8 mouse cellular contexts compared by ENCODE assay signal in genomic region chr11:19007541-19008424, GRCm38 (mm10). TPM values are rescaled to one million over a fixed set of nuclear protein-coding genes. Genes with fewer than 3 reads are reported as not detected.
DNase-seq lines count a peak whose midpoint lies in the region; ATAC-seq and TF ChIP-seq lines count a peak whose summit lies in the region.

No protein-coding gene starts in this region.

- no peak overlapping the region for H3K9ac ChIP-seq in forebrain, postnatal 0 days
- H3K9ac ChIP-seq in intestine, embryonic 15.5 days: peak overlapping the region; percentile 62

- no peak; the same call in 1 of the 2 replicates for ATAC-seq in forebrain, postnatal 0 days
- ATAC-seq in intestine, embryonic 15.5 days: 0 out of 2 replicates have a peak, but pooled peaks have one; percentile 18
- ATAC-seq in megakaryocyte-erythroid progenitor cell, adult 5-6 weeks (replicated peaks; ENCODE audit: low FRiP score, low TSS enrichment, poor library complexity, severe bottlenecking): peak; percentile 73
- ATAC-seq in erythroid progenitor cell, adult 5-6 weeks (replicated peaks; ENCODE audit: low FRiP score, poor library complexity, severe bottlenecking): no peak

- H3K9me3 ChIP-seq in forebrain, postnatal 0 days (ENCODE audit: low read length): no peaks in the 10 kb centered on the region
- no peaks in the 10 kb centered on the region for H3K9me3 ChIP-seq in intestine, embryonic 15.5 days

- no peak overlapping the region for H3K27ac ChIP-seq in forebrain, postnatal 0 days (ENCODE audit: low read depth, low read length)
- H3K27ac ChIP-seq in intestine, embryonic 15.5 days: peak overlapping the region; percentile 89

- no peaks in the 10 kb centered on the region for H3K4me1 ChIP-seq in forebrain, postnatal 0 days (ENCODE audit: insufficient read depth)
- peaks cover 9% of the 10 kb centered on the region; the same call in 1 of the 2 replicates for H3K4me1 ChIP-seq in intestine, embryonic 15.5 days (replicated peaks)

- H3K36me3 ChIP-seq in forebrain, postnatal 0 days (ENCODE audit: insufficient read depth): no peaks in the 10 kb centered on the region
- H3K36me3 ChIP-seq in intestine, embryonic 15.5 days: no peaks in the 10 kb centered on the region

- H3K27me3 ChIP-seq in forebrain, postnatal 0 days (ENCODE audit: insufficient read depth, low read length): peaks cover 14% of the 10 kb centered on the region
- H3K27me3 ChIP-seq in intestine, embryonic 15.5 days (replicated peaks): no peaks in the 10 kb centered on the region

- peak; percentile 71 for DNase-seq in ZHBTc4 (ENCODE audit: low read depth, low spot score)
- peak; percentile 82 for DNase-seq in cerebellum, adult 11-12 months
- no peak for DNase-seq in forebrain, postnatal 0 days
- no peak for DNase-seq in c-Kit-positive CD71-positive TER-119-positive erythroid progenitor cells, embryonic 14.5 days (ENCODE audit: low spot score)
- DNase-seq in natural killer cell, adult 2 months (ENCODE audit: low spot score in 2 of 2): no peak

- WGBS in forebrain, postnatal 0 days: 30% methylated on average over 45 of the region's 45 CpGs
- 32% methylated on average over 45 of the region's 45 CpGs for WGBS in intestine, embryonic 15.5 days

- H3K4me2 ChIP-seq in forebrain, postnatal 0 days (ENCODE audit: low read depth): peak overlapping the region; percentile 38
- peak overlapping the region; percentile 80 for H3K4me2 ChIP-seq in intestine, embryonic 15.5 days (replicated peaks)

- peak; percentile 29; the same call in 1 of the 2 replicates for TF ChIP-seq CTCF in forebrain, postnatal 0 days (IDR thresholded peaks at IDR 0.05; ENCODE audit: low read depth)

- peak overlapping the region; percentile 18 for H3K4me3 ChIP-seq in forebrain, postnatal 0 days (ENCODE audit: low read depth, low read length)
- peak overlapping the region; percentile 39 for H3K4me3 ChIP-seq in intestine, embryonic 15.5 days (replicated peaks)

RNA-seq across cellular contexts. Expression of gene Meis1, which starts 11.0 kb away (rescaled TPM):
- 15.8 and 16.9 TPM in 2 replicates for total RNA-seq in forebrain, postnatal 0 days (2014; rRNA removed)
- polyA plus RNA-seq in forebrain, postnatal 0 days (2015; fragmentation: Nextera tagmentation; extraction: Ambion mirVana): 11.4 and 12.5 TPM in 2 replicates
- polyA plus RNA-seq in intestine, embryonic 15.5 days (2015; fragmentation: Nextera tagmentation; extraction: Ambion mirVana): 106 and 112 TPM in 2 replicates
- 14.5 and 20.7 TPM in 2 replicates for total RNA-seq in megakaryocyte-erythroid progenitor cell, adult 5-6 weeks (2014; fragmentation: Nextera tagmentation)
- total RNA-seq in megakaryocyte-erythroid progenitor cell, adult 5-6 weeks (2017): 19.9 and 45.5 TPM in 2 replicates
- total RNA-seq in erythroid progenitor cell, adult 5-6 weeks (2015; ENCODE audit: low replicate concordance): 6.1 and 8.0 TPM in 2 replicates
- total RNA-seq in erythroid progenitor cell, adult 5-6 weeks (2017; ENCODE audit: low replicate concordance): 1.8 and 3.5 TPM in 2 replicates

Comparison
In these comparisons a context has a peak if more than half of its experiments do, and no peak if none do; other contexts are left out.
1. DNase-seq: peak in ZHBTc4 (single experiment) and cerebellum, adult 11-12 months (single experiment); none in forebrain, postnatal 0 days (single experiment), c-Kit-positive CD71-positive TER-119-positive erythroid progenitor cells, embryonic 14.5 days (single experiment) and natural killer cell, adult 2 months (0 of 2).
2. ATAC-seq: peak in intestine, embryonic 15.5 days (single experiment) and megakaryocyte-erythroid progenitor cell, adult 5-6 weeks (single experiment); none in forebrain, postnatal 0 days (single experiment) and erythroid progenitor cell, adult 5-6 weeks (single experiment).